Mouse (Mus musculus) T-helper 1 cell (primary cell): Measurements from ENCODE around the gene Scgb2b27.
"Not testable (repeated sequence)": the region's sequence is repeated elsewhere in the genome, so short reads cannot be mapped to it uniquely, and the experiment has no call there.

Experiments
- in situ Hi-C: fragments of 300-600 bp; cut with MboI, MseI; formaldehyde crosslinking; loops from one replicate; pipeline ENCODE4 v1.15.1; 2025; ENCODE audit warnings: high pct_unique_total_duplicates

The Scgb2b27 gene

DNA sequence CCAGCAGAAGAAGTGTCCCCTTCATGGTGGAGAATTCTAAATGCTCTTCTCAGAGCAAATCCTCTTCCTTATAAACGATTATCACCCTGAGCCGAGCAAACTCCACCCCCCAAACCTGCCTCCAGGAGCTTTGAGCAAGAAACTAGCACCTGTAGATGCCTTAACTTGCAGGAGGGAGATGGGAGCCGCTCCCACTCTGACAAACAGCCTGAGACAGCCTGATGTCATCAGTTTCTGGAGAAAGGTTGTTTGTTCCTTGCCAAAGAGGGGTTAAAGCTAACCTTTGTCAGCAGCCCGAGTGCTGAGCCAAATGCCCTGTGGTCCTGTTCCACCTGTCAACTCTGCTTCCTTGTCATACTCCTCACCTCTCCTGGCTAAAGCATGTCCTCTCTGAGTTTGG is at the start of gene Scgb2b27:
Scgb2b27 (minus strand) TSS at position 101 of the 400 bp plus-strand sequence.
- in situ Hi-C loops, result no loop called here

DNA sequence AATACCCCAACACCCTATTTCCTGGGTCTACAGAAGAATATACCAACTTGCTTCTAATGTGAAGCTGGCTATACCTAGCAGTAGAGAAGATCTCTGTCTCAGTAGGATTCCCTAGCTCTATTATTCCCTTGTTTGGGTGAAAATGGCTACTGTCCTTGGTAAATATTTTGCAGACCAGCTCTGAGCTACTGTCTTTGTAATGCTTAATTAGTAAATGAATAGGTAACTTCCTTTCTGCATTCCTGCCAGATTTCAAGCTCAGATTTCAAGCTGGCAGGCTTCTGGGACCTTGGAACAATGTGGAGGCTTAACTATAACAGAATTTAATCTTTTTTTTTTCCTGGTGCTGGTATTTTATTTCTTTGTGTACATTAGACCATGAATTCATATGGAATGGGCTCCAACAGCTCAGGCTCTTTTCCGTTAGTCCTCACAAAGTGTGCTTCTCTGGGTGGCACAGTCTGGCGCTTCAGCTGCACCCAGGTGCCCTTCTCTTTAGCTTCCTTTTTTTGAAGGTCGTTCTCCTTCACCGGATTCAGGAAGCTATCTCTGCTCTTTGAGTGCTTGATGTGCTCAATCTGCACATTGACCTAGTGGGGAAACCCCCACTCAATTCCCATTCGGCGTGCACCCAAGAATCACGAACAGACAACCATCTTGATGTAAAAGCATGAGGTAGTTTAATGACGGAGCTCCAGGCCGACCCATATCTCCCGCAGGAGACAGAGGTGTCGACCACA is 22.5 kb upstream of the Scgb2b27 start:
- in situ Hi-C loops, result not testable (repeated sequence)

DNA sequence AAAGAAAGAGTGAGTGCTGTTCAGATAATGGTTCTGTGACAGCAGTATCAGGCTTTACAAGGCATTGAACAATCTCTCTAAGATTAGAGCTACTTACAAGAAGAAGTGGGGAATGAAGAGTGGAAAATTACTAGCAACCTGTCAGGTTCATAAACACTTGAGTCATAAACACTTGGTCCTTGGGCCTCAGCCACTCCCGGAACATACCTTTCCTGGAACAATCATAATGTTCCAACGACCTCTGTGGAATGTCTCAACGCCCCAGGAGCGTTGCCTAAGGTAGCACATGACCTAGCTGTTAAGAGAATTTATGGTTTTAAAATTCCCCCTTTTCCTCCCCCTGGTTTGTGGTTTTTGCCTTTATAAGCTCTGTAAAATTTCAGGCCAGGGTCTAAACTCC is 20.8 kb upstream of the Scgb2b27 start:
- in situ Hi-C loops, result not testable (repeated sequence)

DNA sequence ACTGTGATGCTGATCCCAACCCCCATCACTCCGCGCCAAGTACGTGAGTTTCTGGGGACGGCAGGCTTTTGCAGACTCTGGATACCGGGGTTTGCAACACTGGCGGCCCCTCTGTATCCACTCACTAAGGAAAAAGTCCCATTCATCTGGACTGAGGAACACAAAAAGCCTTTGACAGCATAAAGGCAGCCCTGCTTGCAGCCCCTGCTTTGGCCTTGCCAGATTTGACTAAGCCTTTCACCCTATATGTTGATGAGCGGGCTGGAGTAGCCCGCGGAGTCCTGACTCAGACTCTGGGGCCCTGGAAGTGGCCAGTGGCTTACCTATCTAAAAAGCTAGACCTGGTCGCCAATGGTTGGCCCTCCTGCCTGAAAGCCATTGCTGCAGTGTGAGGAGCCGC is 16.3 kb upstream of the Scgb2b27 start:
- in situ Hi-C loops, result no loop called here

DNA sequence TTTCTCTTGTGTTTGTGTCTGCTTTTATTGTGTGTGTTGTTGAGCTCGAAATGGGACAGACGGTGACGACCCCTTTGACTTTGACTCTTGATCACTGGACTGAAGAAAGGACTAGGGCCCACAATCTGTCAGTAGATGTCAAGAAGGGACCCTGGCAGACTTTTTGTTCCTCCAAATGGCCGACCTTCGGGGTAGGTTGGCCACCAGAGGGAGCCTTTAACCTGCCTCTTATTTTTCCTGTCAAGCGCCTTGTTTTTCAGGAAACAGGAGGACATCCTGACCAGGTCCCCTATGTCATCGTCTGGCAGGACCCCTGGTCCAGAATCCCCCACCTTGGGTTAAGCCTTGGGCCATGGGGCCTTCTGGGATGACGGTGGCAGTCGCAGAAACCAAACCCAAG is 13.5 kb upstream of the Scgb2b27 start:
- in situ Hi-C loops, result not testable (repeated sequence)

DNA sequence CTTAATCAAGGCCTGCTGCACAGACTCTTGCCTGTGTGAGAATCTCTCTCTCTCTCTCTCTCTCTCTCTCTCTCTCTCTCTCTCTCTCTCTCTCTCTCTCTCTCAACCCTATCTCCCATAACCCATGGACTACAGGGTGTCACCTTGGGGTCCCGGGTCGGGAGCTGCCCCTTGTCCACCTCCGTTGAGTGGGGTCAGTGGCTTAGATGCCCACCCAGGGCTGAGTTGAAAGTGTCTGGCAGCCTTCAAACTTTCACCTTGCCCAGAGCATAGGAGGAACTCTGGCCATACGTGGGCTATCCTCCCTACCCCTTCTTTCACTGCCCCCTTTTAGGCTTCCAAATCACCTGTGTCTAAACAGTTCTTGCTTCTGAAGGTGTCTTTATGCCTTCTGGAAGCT is 11.9 kb upstream of the Scgb2b27 start:
- in situ Hi-C loops, result no loop called here

DNA sequence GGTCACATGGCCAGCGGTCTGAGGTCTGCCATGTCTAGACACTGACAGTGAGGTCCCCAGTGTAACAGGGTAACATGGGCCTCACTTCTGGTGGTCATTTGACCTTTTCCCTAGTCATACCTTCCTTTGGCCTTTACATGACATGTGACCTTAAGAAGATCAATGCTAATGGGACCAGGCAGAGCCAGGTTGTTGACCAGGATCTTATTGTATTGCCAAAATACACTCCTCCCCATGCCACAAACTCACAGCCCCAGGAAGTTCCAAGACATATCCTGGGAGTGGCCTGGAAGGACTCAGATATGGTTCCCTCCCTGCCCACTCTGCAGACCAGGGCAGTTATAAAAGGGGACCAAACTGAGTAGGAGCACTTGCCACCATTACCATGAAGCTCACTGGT is 7.4 kb upstream of the Scgb2b27 start, which contains the start of gene Scgb1b27:
Scgb1b27 (plus strand) TSS at position 301 of the 400 bp plus-strand sequence.
- in situ Hi-C loops, result not testable (repeated sequence)

DNA sequence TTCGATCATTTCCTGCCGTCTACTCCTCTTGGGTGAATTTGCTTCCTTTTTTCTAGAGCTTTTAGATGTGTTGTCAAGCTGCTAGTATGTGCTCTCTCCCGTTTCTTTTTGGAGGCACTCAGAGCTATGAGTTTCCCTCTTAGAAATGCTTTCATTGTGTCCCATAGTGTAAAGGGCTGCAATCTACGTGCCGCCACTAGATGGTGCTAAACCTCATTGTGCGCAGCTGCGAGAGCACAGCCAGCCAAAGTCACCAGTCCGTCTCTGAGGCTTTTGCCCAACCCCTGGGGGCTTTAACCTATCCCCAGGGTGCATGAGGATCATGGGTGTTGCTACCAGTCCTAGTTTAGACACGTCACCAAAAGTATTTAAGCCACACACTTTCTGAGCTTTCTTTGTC is 31.5 kb downstream of the Scgb2b27 start:
- in situ Hi-C loops, result not testable (repeated sequence)
